Mouse (Mus musculus) hindbrain, postnatal 0 days (tissue): ENCODE measurements at regions not wholly inside any gene's neighbourhood (a gene's known extent, or its start where the extent isn't known, plus 50 kb on each side); places are given as distances from the start of the nearest gene placed in this dataset.

ENCODE experiments used
- ATAC-seq: fragments of 200-750 bp; cut with Nextera tagmentation; 2 replicates; pipeline ENCODE4 v1.8.0; 2017; ENCODE audit warnings: mild to moderate bottlenecking, moderate TSS enrichment, moderate library complexity
- DNase-seq: peaks from one replicate; pipeline ENCODE4 v3.0.0-alpha.2; 2015; ENCODE audit warnings: low spot score
- H3K27ac ChIP-seq: fragments of 300-500 bp; sonication (generic); 2 replicates; pipeline ENCODE4 v1.5.1; 2014; ENCODE audit warnings: mild to moderate bottlenecking
- H3K27me3 ChIP-seq: fragments of 300-500 bp; sonication (generic); 2 replicates; pipeline ENCODE4 v1.6.1; 2014; ENCODE audit warnings: low read length, mixed read lengths; ENCODE audit not compliant: insufficient read depth
- H3K36me3 ChIP-seq: fragments of 300-500 bp; sonication (generic); 2 replicates; pipeline ENCODE4 v1.6.1; 2014; ENCODE audit warnings: low read length, mixed read lengths; ENCODE audit not compliant: insufficient read depth
- H3K4me1 ChIP-seq: fragments of 300-500 bp; sonication (generic); 2 replicates; pipeline ENCODE4 v1.6.1; 2014; ENCODE audit warnings: antibody characterized with exemption, low read length, mixed read lengths; ENCODE audit not compliant: insufficient read depth
- H3K4me2 ChIP-seq: fragments of 300-500 bp; sonication (generic); 2 replicates; pipeline ENCODE4 v1.6.1; 2014; ENCODE audit warnings: low read depth, mild to moderate bottlenecking, low read length, moderate library complexity, mixed read lengths
- H3K4me3 ChIP-seq: fragments of 300-500 bp; sonication (generic); 2 replicates; pipeline ENCODE4 v1.5.1; 2014; ENCODE audit warnings: low read length
- H3K9ac ChIP-seq: fragments of 300-500 bp; sonication (generic); replicated peaks from 2 replicates; pipeline ENCODE4 v1.6.1; 2014; ENCODE audit warnings: mild to moderate bottlenecking, low read length, moderate library complexity, mixed read lengths
- H3K9me3 ChIP-seq: fragments of 300-500 bp; sonication (generic); 2 replicates; pipeline ENCODE4 v1.6.1; 2016; ENCODE audit warnings: low read length, mixed read lengths
- CTCF ChIP-seq: IDR thresholded peaks from 2 replicates; pipeline ENCODE4 v1.5.1; 2016; ENCODE audit warnings: antibody characterized with exemption, control low read depth, low read depth
- WGBS: fragments of 180-500 bp; shearing (Covaris S2); extraction: QIAGEN DNeasy Blood & Tissue Kit; methylation state at CpG from one replicate; pipeline ENCODE4 v1.1.7; 2014; 5-methylcytosine and 5-hydroxymethylcytosine counted together

DNA sequence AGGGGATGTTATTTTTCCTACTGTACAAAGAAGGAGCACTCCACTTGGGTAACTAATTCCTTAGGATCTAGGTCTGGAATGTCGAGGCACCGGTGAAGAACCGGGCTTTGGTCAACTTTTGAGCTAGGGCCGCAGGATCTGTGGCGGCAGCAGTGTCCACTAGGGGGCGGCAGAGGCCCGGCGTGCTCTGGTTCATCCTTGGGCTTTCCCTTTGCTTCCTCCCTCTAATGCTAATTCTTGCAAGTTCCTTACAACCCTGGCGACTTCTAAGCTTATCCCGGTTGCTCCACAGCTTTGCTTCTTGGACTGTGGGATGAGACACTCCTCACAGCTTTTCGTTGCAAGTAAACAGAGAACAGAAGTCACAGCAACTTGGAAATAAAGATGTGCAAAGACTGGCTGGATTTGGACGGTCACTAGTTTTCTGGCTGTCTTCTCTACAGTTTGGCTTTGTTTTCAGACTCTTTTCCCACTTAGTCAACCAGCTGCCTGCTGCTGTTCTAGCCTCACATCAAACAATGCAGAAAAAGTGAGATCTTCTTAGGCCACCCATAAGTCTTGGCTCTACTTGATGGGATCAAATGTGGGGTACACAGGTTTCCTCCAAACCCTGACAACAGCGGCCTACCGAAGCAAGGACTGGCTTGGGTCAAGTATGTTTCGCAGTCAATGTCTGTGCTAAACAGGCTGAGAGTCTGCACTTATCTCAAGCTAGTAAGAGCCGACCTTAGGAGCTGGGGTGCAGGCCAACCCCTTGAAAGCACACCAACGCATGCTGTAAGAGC, 51.2 kb upstream of the Tmem72 start:
- no peaks in the 10 kb centered on the region for H3K4me1 ChIP-seq
- no peak overlapping the region for H3K27ac ChIP-seq
- no peaks in the 10 kb centered on the region for H3K27me3 ChIP-seq
- H3K9ac ChIP-seq: no peak overlapping the region
- TF ChIP-seq CTCF: peak; percentile 98
- DNase-seq (peak; percentile 85), ATAC-seq (no peak)
- no peak overlapping the region for H3K4me2 ChIP-seq
- H3K9me3 ChIP-seq: no peaks in the 10 kb centered on the region
- no peaks in the 10 kb centered on the region for H3K36me3 ChIP-seq
- H3K4me3 ChIP-seq: no peak overlapping the region
- 36% methylated on average over 17 of the region's 17 CpGs for WGBS

DNA sequence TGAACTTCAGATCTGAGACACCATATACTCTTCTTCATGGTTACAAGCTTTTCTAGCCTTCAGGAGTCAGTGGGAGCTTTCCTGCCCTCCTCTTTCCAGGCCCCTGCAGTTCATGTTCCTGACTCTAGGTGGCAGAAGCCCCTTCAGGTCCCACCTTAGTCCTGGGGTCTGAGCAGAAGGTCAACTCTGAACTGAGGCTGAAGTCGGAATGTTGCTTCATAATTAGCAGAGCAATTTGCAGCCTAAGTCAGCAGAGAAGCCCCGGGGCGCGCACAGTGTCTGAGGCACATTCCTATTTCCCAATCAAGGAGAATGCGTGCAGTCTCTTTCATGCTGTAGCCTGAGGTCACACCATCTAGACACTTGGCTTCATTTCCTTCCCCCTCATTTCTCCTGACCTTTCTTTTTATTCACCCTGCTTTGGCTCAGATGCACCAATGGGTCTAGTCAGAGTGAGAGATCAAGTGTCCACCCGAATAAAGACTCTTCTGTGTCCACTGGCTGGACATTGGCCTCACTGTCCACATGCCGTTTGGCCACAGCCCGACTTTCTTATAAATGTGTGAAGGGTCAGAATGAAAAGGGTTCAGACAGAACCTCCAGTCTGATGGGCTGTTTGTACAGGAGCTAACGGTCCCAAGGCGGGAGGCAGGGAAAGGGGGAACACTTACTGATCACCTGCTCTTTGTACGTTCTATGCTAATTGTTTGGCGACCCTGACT, 58.4 kb upstream of the Tmem72 start:
- 77% methylated on average over 12 of the region's 12 CpGs for WGBS

DNA sequence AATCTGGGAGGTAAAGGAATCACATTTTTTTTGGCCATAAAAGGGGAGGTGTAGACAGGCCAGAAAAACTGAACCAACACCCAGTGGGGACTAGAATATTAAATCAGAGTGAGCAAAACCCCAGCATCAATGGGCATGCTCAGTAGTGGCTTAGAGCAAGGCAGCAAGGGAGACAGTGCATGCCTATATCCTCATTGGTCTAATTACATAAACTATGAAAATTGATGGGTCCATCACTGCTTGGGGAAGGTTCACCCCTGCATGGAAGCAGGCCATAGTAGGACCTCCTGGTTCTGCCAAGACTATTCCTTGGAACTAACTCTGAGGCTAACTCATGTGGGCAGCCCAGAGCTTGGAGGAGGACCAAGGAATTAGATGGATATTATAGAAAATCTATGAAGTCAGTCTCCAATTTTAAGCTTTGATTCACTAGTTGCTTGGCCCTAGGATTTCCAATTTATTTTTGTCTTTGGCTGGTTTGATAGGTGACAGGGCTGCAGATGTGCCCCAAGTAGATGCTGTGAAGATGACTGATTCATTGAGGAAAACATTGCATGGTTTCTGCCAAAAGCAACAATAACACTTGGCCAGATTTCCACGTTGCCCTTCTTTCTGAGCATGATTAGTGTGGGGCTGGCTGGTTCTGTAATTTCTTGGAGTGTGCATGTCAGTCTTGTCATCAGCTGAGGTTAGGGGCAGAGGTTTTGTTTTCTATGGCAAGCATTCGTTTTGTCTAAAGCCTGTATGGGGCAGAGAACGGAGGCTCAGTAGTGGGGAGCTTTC, 70.0 kb upstream of the Tmem72 start:
- no peak for ATAC-seq
- Histone ChIP-seq H3K27ac (no peak overlapping the region), H3K4me1 (no peaks in the 10 kb centered on the region), H3K27me3 (no peaks in the 10 kb centered on the region), H3K36me3 (no peaks in the 10 kb centered on the region), H3K9me3 (peaks cover 3% of the 10 kb centered on the region; the same call in 1 of the 2 replicates), H3K4me3 (no peak overlapping the region), H3K4me2 (no peak overlapping the region), H3K9ac (no peak overlapping the region)
- WGBS: 29% methylated on average over 3 of the region's 3 CpGs
- no peak for TF ChIP-seq CTCF
- DNase-seq: no peak

More for the DNA sequence above, 58.4 kb upstream of the Tmem72 start:
- no peaks in the 10 kb centered on the region for H3K36me3 ChIP-seq
- H3K4me1 ChIP-seq: no peaks in the 10 kb centered on the region
- ATAC-seq (peak; percentile 35; the same call in 1 of the 2 replicates), DNase-seq (peak; percentile 28)
- H3K9ac ChIP-seq: no peak overlapping the region
- TF ChIP-seq CTCF: peak; percentile 78
- no peak overlapping the region for H3K4me2 ChIP-seq
- H3K27me3 ChIP-seq: no peaks in the 10 kb centered on the region
- no peak overlapping the region for H3K27ac ChIP-seq
- no peak overlapping the region for H3K4me3 ChIP-seq
- H3K9me3 ChIP-seq: no peaks in the 10 kb centered on the region

- Histone ChIP-seq H3K36me3 (no peaks in the 10 kb centered on the region), H3K4me3 (no peak overlapping the region), H3K27me3 (no peaks in the 10 kb centered on the region), H3K27ac (no peak overlapping the region), H3K4me2 (no peak overlapping the region), H3K4me1 (no peaks in the 10 kb centered on the region), H3K9ac (no peak overlapping the region), H3K9me3 (no peaks in the 10 kb centered on the region)
- DNase-seq (no peak), ATAC-seq (no peak)
- TF ChIP-seq CTCF: no peak
- WGBS: 81% methylated on average over 4 of the region's 4 CpGs
Measured at GRCm38 (mm10) chr6:116793321-116793960, 76.7 kb upstream of the Tmem72 start.

DNA sequence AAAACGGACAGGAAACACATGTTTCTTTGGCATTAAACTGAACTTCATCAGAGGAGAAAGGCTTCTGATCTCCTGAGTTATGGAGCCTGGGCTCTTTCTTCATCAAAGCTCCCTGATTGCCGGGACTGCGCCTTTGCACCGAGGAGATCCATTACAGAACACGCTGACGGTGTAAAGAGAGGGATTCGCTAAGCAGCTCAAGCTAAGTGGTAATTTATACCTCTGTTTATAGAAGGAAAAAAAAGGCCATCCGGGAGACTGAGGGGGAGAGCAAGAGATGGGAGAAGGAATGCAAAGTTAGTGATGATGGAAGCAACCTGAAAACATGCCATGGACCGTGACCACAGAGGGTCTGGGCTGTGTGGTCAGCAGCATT, 77.2 kb upstream of the Tmem72 start:
- Histone ChIP-seq H3K9me3 (no peaks in the 10 kb centered on the region), H3K4me3 (no peak overlapping the region), H3K36me3 (no peaks in the 10 kb centered on the region), H3K27me3 (no peaks in the 10 kb centered on the region), H3K4me2 (no peak overlapping the region), H3K9ac (no peak overlapping the region), H3K27ac (no peak overlapping the region), H3K4me1 (no peaks in the 10 kb centered on the region)
- 75% methylated on average over 9 of the region's 9 CpGs for WGBS
- DNase-seq (no peak), ATAC-seq (no peak)
- no peak for TF ChIP-seq CTCF

- 17% methylated on average over 12 of the region's 12 CpGs for WGBS
- no peak overlapping the region for H3K9ac ChIP-seq
- no peak for TF ChIP-seq CTCF
- H3K36me3 ChIP-seq: no peaks in the 10 kb centered on the region
- H3K27me3 ChIP-seq: no peaks in the 10 kb centered on the region
- peaks cover 8% of the 10 kb centered on the region for H3K4me1 ChIP-seq
- no peak overlapping the region for H3K4me3 ChIP-seq
- H3K27ac ChIP-seq: peak overlapping the region; percentile 81
- DNase-seq: peak; percentile 72
- H3K9me3 ChIP-seq: no peaks in the 10 kb centered on the region
- peak; percentile 86 for ATAC-seq
- peak overlapping the region; percentile 33; the same call in 1 of the 2 replicates for H3K4me2 ChIP-seq
Measured at GRCm38 (mm10) chr6:116821215-116821912, 104.7 kb upstream of the Tmem72 start.
